Mouse (Mus musculus) liver, adult 2 months (tissue): Measurements from ENCODE around the gene Gm20388.

Experiments used
- CTCF ChIP-seq: fragments of 200-500 bp; IDR thresholded peaks from 2 replicates; pipeline ENCODE4 v1.5.1; 2011; ENCODE audit warnings: low read depth, low read length, control low read depth
- POLR2A ChIP-seq: fragments of 200-500 bp; IDR thresholded peaks from 2 replicates; pipeline ENCODE4 v1.6.1; 2011; ENCODE audit warnings: low read length, control low read depth; ENCODE audit not compliant: insufficient read depth; ENCODE audit errors: extremely low read depth

- TF ChIP-seq CTCF (no peak), POLR2A (no peak)
These were observed 971.0 kb downstream of the Gm20388 start for GRCm38 (mm10) chr8:120881634-120882033.
